Mouse (Mus musculus) hematopoietic multipotent progenitor cell, adult 10-12 weeks (in vitro differentiated cells): ENCODE measurements around the gene Ttc30b. TPM values are rescaled to one million over a fixed set of nuclear protein-coding genes. Genes with fewer than 3 reads are reported as not detected.

Source experiments
- polyA plus RNA-seq: library from polyadenylated mRNA; stranded (reverse); fragments of >175 nt; gene quantifications from 2 replicates; pipeline ENCODE4 v1.2.3, GENCODE M21; 2012; ENCODE audit warnings: low replicate concordance

Gene Ttc30b
- polyA plus RNA-seq, result 0.69 and 0.99 TPM in 2 replicates

DNA sequence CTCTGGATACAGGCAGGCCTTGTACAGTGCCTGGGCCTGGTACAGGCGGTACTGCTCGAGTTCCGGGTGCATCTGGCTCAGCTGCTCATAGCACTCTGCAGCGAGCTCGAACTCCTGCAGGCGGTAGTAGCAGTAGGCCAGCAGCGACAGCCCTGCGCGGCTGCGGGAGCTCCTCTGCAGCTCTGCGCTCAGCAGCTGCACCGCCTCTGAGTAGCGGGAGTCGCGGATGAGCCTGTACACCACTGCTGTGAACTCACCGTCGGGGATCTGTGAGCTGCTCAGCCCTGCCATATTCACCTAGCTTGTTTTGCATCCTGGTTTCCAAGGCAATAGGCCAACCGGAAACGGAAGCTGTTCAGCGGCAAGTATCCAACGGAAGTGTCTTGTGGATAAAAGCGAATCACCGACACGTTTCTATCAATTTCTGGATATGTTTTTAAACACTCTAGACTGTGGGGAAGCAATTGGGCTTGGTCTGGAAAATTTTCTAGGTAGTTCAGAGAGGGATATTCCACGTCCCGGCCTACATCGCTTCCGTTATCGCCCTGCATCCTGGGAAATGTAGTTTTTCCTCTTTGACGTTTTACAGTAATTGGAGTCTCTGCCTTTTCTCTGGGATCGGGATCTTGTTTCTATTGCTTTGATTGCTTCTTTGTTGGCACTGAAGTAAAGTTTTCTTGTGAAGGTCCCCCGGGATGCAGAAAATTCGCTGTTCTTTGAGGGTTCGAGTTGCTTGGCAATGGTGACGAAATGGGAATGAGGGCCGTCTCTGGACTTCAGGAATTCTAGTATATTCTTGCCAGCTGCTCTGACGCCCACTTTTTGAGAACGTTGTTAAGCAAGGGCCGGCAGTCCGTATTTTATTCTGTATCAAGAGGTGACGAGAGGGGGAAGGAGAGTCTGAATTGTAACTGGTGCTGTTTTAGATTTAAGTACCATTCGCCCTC is at the start of gene Ttc30b:
TSS of gene Ttc30b (minus strand) at position 469 of the 947 bp plus-strand sequence.

DNA sequence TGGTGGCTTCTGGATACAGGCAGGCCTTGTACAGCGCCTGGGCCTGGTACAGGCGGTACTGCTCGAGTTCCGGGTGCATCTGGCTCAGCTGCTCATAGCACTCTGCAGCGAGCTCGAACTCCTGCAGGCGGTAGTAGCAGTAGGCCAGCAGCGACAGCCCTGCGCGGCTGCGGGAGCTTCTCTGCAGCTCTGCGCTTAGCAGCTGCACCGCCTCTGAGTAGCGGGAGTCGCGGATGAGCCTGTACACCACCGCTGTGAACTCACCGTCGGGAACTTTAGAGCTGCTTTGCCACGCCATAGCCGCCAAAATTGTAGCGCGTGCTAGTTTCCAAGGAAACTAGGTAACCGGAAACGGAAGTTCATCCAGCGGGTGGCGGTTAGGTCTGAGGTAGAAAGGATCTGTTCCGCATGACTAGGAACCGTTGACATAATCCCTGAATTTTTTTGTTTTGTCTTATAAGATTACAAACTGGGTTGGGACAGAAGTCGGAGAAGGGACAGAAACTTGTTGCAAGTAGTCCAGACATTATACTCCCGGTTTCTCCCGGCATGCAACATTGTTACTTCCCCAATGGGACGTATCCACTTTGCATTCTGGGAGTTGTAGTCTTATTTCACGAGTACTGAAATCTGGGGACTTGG is 43.2 kb upstream of the Ttc30b start, which contains the start of gene Ttc30a1:
TSS of gene Ttc30a1 (minus strand) at position 528 of the 642 bp plus-strand sequence.

DNA sequence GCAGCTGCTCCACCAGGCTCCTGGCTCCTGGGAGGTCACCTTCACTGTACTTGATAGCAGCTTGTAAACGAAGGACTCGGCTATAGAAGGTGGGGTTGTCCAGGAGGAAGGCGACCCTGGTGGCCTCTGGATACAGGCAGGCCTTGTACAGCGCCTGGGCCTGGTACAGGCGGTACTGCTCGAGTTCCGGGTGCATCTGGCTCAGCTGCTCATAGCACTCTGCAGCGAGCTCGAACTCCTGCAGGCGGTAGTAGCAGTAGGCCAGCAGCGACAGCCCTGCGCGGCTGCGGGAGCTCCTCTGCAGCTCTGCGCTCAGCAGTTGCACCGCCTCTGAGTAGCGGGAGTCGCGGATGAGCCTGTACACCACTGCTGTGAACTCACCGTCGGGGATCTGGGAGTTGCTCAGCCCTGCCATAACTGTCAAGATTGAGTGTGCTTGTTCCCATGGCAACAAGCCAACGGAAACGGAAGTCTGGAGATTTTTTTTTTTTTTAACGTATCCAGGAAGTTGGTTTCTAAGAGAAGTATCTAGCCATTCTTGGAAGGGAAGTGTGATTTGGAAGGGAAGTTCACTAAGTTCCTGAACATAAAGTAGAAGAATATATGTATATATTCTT is 39.5 kb upstream of the Ttc30b start, which contains the start of gene Ttc30a2:
TSS of gene Ttc30a2 (minus strand) at position 419 of the 617 bp plus-strand sequence.

Other genes with a start within 250 kb of the Ttc30b start
- gene Nfe2l2, start 233.9 kb downstream of the Ttc30b start, polyA plus RNA-seq, result 7.1 and 12.0 TPM in 2 replicates
- 5.5 and 8.9 TPM in 2 replicates for gene Agps, start 106.4 kb downstream of the Ttc30b start, polyA plus RNA-seq
- gene Ttc30a2, start 39.6 kb upstream of the Ttc30b start, polyA plus RNA-seq, result 0.54 TPM in 1 of 2 replicates, not detected in the other
- gene Ttc30a1, start 43.4 kb upstream of the Ttc30b start, polyA plus RNA-seq, result 0.42 and 1.0 TPM in 2 replicates